Mouse (Mus musculus): ENCODE data around the gene Tmem234. TPM values are rescaled to one million over a fixed set of nuclear protein-coding genes. Genes with fewer than 3 reads are reported as not detected.
A peak's percentile ranks its signal among the peaks of the same experiment; 100 is the strongest.

Gene Tmem234
- polyA plus RNA-seq, 1 experiment from 2014 or later: 166 TPM

- H3K4me1 ChIP-seq (ENCODE audit: control insufficient read depth, insufficient read depth, low read length): peaks cover 22% of the 10 kb centered on the region
- H3K9ac ChIP-seq (ENCODE audit: low read depth, low read length): peak overlapping the region; percentile 72
- 21% methylated on average over 8 of the region's 8 CpGs for WGBS
- H3K9me3 ChIP-seq (ENCODE audit: control insufficient read depth, low read length): no peaks in the 10 kb centered on the region
- H3K27me3 ChIP-seq (replicated peaks; ENCODE audit: control insufficient read depth, insufficient read depth, low read length): no peaks in the 10 kb centered on the region
- ATAC-seq (ENCODE audit: low read depth) (no peak), DNase-seq (ENCODE audit: low spot score) (no peak)
- peak overlapping the region; percentile 93 for H3K27ac ChIP-seq (replicated peaks; ENCODE audit: low read depth, low read length)
- H3K36me3 ChIP-seq (ENCODE audit: control insufficient read depth, insufficient read depth, low read length): peaks cover 27% of the 10 kb centered on the region
- peak overlapping the region; percentile 89 for H3K4me2 ChIP-seq (ENCODE audit: low read depth, low read length)
- peak overlapping the region; percentile 59 for H3K4me3 ChIP-seq (ENCODE audit: low read depth, low read length)
These were observed 22.5 kb downstream of the Tmem234 start for GRCm38 (mm10) chr4:129622803-129623535.

- peak within 1 kb of the TSS; percentile 93 for H3K27ac ChIP-seq (replicated peaks; ENCODE audit: low read depth, low read length)
- H3K9me3 ChIP-seq (ENCODE audit: control insufficient read depth, low read length): no peaks in the 10 kb centered on the region
- H3K36me3 ChIP-seq (ENCODE audit: control insufficient read depth, insufficient read depth, low read length): peaks cover 35% of the 10 kb centered on the region
- ATAC-seq (ENCODE audit: low read depth) (peak; percentile 16; the same call in 1 of the 2 replicates), DNase-seq (ENCODE audit: low spot score) (peak; percentile 73)
- 1% methylated on average over 10 of the region's 10 CpGs for WGBS
- H3K9ac ChIP-seq (ENCODE audit: low read depth, low read length): peak within 1 kb of the TSS; percentile 72
- peak within 1 kb of the TSS; percentile 59 for H3K4me3 ChIP-seq (ENCODE audit: low read depth, low read length)
- no peaks in the 10 kb centered on the region for H3K27me3 ChIP-seq (replicated peaks; ENCODE audit: control insufficient read depth, insufficient read depth, low read length)
- peak within 1 kb of the TSS; percentile 89 for H3K4me2 ChIP-seq (ENCODE audit: low read depth, low read length)
- peaks cover 18% of the 10 kb centered on the region for H3K4me1 ChIP-seq (ENCODE audit: control insufficient read depth, insufficient read depth, low read length)
These were observed 23.2 kb downstream of the Tmem234 start, which contains the start of gene Ccdc28b for GRCm38 (mm10) chr4:129623681-129624091. Gene Ccdc28b (minus strand): TSS chr4:129623947.

GRCm38 (mm10) chr4:129624281-129625028 is 24.0 kb downstream of the Tmem234 start:
- ATAC-seq (ENCODE audit: low read depth) (peak; percentile 94), DNase-seq (ENCODE audit: low spot score) (peak; percentile 96)
- Histone ChIP-seq H3K27me3 (replicated peaks; ENCODE audit: control insufficient read depth, insufficient read depth, low read length) (no peaks in the 10 kb centered on the region), H3K9me3 (ENCODE audit: control insufficient read depth, low read length) (no peaks in the 10 kb centered on the region), H3K36me3 (ENCODE audit: control insufficient read depth, insufficient read depth, low read length) (peaks cover 42% of the 10 kb centered on the region), H3K4me3 (ENCODE audit: low read depth, low read length) (peak overlapping the region; percentile 59), H3K4me2 (ENCODE audit: low read depth, low read length) (peak overlapping the region; percentile 89), H3K27ac (replicated peaks; ENCODE audit: low read depth, low read length) (peak overlapping the region; percentile 93), H3K9ac (ENCODE audit: low read depth, low read length) (peak overlapping the region; percentile 72), H3K4me1 (ENCODE audit: control insufficient read depth, insufficient read depth, low read length) (peaks cover 18% of the 10 kb centered on the region)
- WGBS: 2% methylated on average over 18 of the region's 18 CpGs

GRCm38 (mm10) chr4:129625029-129625370 is 24.5 kb downstream of the Tmem234 start:
- Histone ChIP-seq H3K4me2 (ENCODE audit: low read depth, low read length) (peak overlapping the region; percentile 89), H3K27me3 (replicated peaks; ENCODE audit: control insufficient read depth, insufficient read depth, low read length) (no peaks in the 10 kb centered on the region), H3K36me3 (ENCODE audit: control insufficient read depth, insufficient read depth, low read length) (peaks cover 48% of the 10 kb centered on the region), H3K4me1 (ENCODE audit: control insufficient read depth, insufficient read depth, low read length) (peaks cover 18% of the 10 kb centered on the region), H3K4me3 (ENCODE audit: low read depth, low read length) (peak overlapping the region; percentile 59), H3K9me3 (ENCODE audit: control insufficient read depth, low read length) (no peaks in the 10 kb centered on the region), H3K27ac (replicated peaks; ENCODE audit: low read depth, low read length) (peak overlapping the region; percentile 93), H3K9ac (ENCODE audit: low read depth, low read length) (peak overlapping the region; percentile 72)
- ATAC-seq (ENCODE audit: low read depth) (peak; percentile 6; the same call in 1 of the 2 replicates), DNase-seq (ENCODE audit: low spot score) (peak; percentile 74)
- WGBS: 3% methylated on average over 6 of the region's 6 CpGs

GRCm38 (mm10) chr4:129625496-129625895 is 25.0 kb downstream of the Tmem234 start:
- Histone ChIP-seq H3K4me1 (ENCODE audit: control insufficient read depth, insufficient read depth, low read length) (peaks cover 18% of the 10 kb centered on the region), H3K27ac (replicated peaks; ENCODE audit: low read depth, low read length) (peak overlapping the region; percentile 93; the same call in 1 of the 2 replicates), H3K4me2 (ENCODE audit: low read depth, low read length) (peak overlapping the region; percentile 89), H3K4me3 (ENCODE audit: low read depth, low read length) (no peak overlapping the region), H3K27me3 (replicated peaks; ENCODE audit: control insufficient read depth, insufficient read depth, low read length) (no peaks in the 10 kb centered on the region), H3K9me3 (ENCODE audit: control insufficient read depth, low read length) (no peaks in the 10 kb centered on the region), H3K9ac (ENCODE audit: low read depth, low read length) (no peak overlapping the region), H3K36me3 (ENCODE audit: control insufficient read depth, insufficient read depth, low read length) (peaks cover 53% of the 10 kb centered on the region)
- no peak for DNase-seq (ENCODE audit: low spot score)
- WGBS: 40% methylated on average over 4 of the region's 4 CpGs
- no peak for ATAC-seq (ENCODE audit: low read depth)

GRCm38 (mm10) chr4:129626035-129626434 is 25.6 kb downstream of the Tmem234 start:
- Histone ChIP-seq H3K4me2 (ENCODE audit: low read depth, low read length) (no peak overlapping the region), H3K27ac (replicated peaks; ENCODE audit: low read depth, low read length) (no peak overlapping the region), H3K4me1 (ENCODE audit: control insufficient read depth, insufficient read depth, low read length) (peaks cover 18% of the 10 kb centered on the region), H3K9ac (ENCODE audit: low read depth, low read length) (no peak overlapping the region), H3K36me3 (ENCODE audit: control insufficient read depth, insufficient read depth, low read length) (peaks cover 58% of the 10 kb centered on the region), H3K27me3 (replicated peaks; ENCODE audit: control insufficient read depth, insufficient read depth, low read length) (no peaks in the 10 kb centered on the region), H3K4me3 (ENCODE audit: low read depth, low read length) (no peak overlapping the region), H3K9me3 (ENCODE audit: control insufficient read depth, low read length) (no peaks in the 10 kb centered on the region)
- 71% methylated on average over 6 of the region's 6 CpGs for WGBS
- no peak for ATAC-seq (ENCODE audit: low read depth)
- DNase-seq (ENCODE audit: low spot score): no peak

- no peak overlapping the region for H3K4me2 ChIP-seq (ENCODE audit: low read depth, low read length)
- ATAC-seq (ENCODE audit: low read depth) (no peak), DNase-seq (ENCODE audit: low spot score) (no peak)
- H3K27ac ChIP-seq (replicated peaks; ENCODE audit: low read depth, low read length): no peak overlapping the region
- H3K9me3 ChIP-seq (ENCODE audit: control insufficient read depth, low read length): no peaks in the 10 kb centered on the region
- no peaks in the 10 kb centered on the region for H3K4me1 ChIP-seq (ENCODE audit: control insufficient read depth, insufficient read depth, low read length)
- H3K27me3 ChIP-seq (replicated peaks; ENCODE audit: control insufficient read depth, insufficient read depth, low read length): no peaks in the 10 kb centered on the region
- H3K4me3 ChIP-seq (ENCODE audit: low read depth, low read length): no peak overlapping the region
- no peak overlapping the region for H3K9ac ChIP-seq (ENCODE audit: low read depth, low read length)
- WGBS: 79% methylated on average over 3 of the region's 4 CpGs
- peaks cover 100% of the 10 kb centered on the region for H3K36me3 ChIP-seq (ENCODE audit: control insufficient read depth, insufficient read depth, low read length)
These were observed 30.5 kb downstream of the Tmem234 start for GRCm38 (mm10) chr4:129630944-129631343.

- no peak for ATAC-seq (ENCODE audit: low read depth)
- H3K36me3 ChIP-seq (ENCODE audit: control insufficient read depth, insufficient read depth, low read length): peaks cover 100% of the 10 kb centered on the region
- no peaks in the 10 kb centered on the region for H3K9me3 ChIP-seq (ENCODE audit: control insufficient read depth, low read length)
- H3K4me1 ChIP-seq (ENCODE audit: control insufficient read depth, insufficient read depth, low read length): no peaks in the 10 kb centered on the region
- H3K27ac ChIP-seq (replicated peaks; ENCODE audit: low read depth, low read length): no peak overlapping the region
- H3K27me3 ChIP-seq (replicated peaks; ENCODE audit: control insufficient read depth, insufficient read depth, low read length): no peaks in the 10 kb centered on the region
- 89% methylated on average over 12 of the region's 12 CpGs for WGBS
- H3K4me3 ChIP-seq (ENCODE audit: low read depth, low read length): no peak overlapping the region
- H3K4me2 ChIP-seq (ENCODE audit: low read depth, low read length): no peak overlapping the region
- no peak for DNase-seq (ENCODE audit: low spot score)
- H3K9ac ChIP-seq (ENCODE audit: low read depth, low read length): no peak overlapping the region
These were observed 31.4 kb downstream of the Tmem234 start for GRCm38 (mm10) chr4:129631867-129632266.
